Mouse (Mus musculus): ENCODE measurements around the gene Apoe.

DNA sequence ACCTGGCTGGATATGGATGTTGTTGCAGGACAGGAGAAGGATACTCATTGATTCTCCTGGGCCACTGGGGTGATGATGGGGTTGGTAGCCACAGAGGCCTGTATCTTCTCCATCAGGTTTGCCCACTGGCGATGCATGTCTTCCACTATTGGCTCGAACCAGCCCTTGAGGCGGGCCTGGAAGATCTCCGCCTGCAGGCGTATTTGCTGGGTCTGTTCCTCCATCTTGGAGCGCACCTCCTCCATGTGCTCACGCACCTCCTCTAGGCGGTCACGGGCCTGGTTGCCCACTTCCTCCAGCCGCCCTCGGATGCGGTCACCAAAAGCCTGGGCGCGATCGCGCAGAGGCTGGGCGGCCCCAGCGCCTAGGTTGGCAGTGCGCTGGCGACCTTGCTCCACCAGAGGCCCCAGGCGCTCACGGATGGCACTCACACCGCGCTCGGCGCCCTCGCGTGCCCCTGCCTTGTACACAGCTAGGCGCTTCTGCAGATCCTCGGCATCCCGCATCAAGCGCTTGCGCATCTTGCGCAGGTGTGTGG is 2.6 kb downstream of the Apoe start:
- TF ChIP-seq CTCF (IDR thresholded peaks at IDR 0.05; ENCODE audit: extremely low read depth, insufficient read depth, low read length) (no peak), POLR2A (IDR thresholded peaks at IDR 0.05; ENCODE audit: extremely low read depth, insufficient read depth, low read length) (no peak)
